Mouse (Mus musculus) liver, embryonic 12.5 days (tissue): ENCODE data around the gene Pask. TPM values are rescaled to one million over a fixed set of nuclear protein-coding genes. Genes with fewer than 3 reads are reported as not detected.

Experiments
- ATAC-seq: fragments of 200-750 bp; cut with Nextera tagmentation; 2 replicates; pipeline ENCODE4 v1.8.0; 2017; ENCODE audit warnings: moderate number of reproducible peaks, mild to moderate bottlenecking, moderate library complexity
- H3K27ac ChIP-seq: fragments of 300-500 bp; sonication (generic); 2 replicates; pipeline ENCODE4 v1.5.1; 2016; ENCODE audit warnings: mild to moderate bottlenecking
- H3K27me3 ChIP-seq: fragments of 300-500 bp; sonication (generic); replicated peaks from 2 replicates; pipeline ENCODE4 v1.6.1; 2016; ENCODE audit warnings: mild to moderate bottlenecking, moderate library complexity
- H3K36me3 ChIP-seq: fragments of 300-500 bp; sonication (generic); 2 replicates; pipeline ENCODE4 v1.6.1; 2016; ENCODE audit warnings: mild to moderate bottlenecking, moderate library complexity
- H3K4me1 ChIP-seq: fragments of 300-500 bp; sonication (generic); 2 replicates; pipeline ENCODE4 v1.6.1; 2016
- H3K4me2 ChIP-seq: fragments of 300-500 bp; sonication (generic); 2 replicates; pipeline ENCODE4 v1.6.1; 2016; ENCODE audit warnings: mild to moderate bottlenecking, moderate library complexity
- H3K4me3 ChIP-seq: fragments of 300-500 bp; sonication (generic); 2 replicates; pipeline ENCODE4 v1.5.1; 2016; ENCODE audit warnings: mild to moderate bottlenecking, moderate library complexity
- H3K9ac ChIP-seq: fragments of 300-500 bp; sonication (generic); 2 replicates; pipeline ENCODE4 v1.6.1; 2016; ENCODE audit warnings: mild to moderate bottlenecking, moderate library complexity
- H3K9me3 ChIP-seq: fragments of 300-500 bp; sonication (generic); replicated peaks from 2 replicates; pipeline ENCODE4 v1.6.1; 2016; ENCODE audit warnings: mild to moderate bottlenecking, moderate library complexity
- WGBS: fragments of 180-500 bp; shearing (Covaris S2); methylation state at CpG from one replicate; pipeline ENCODE4 v1.1.7; 2016; ENCODE audit not compliant: insufficient replicate concordance; 5-methylcytosine and 5-hydroxymethylcytosine counted together
- microRNA-seq: library from miRNA; unstranded; fragments of <30 nt; microRNA quantifications from one replicate; pipeline ENCODE4, GENCODE M21; 2017
- polyA plus RNA-seq: library from polyadenylated mRNA; unstranded; fragments of >200 nt; fragmentation: Nextera tagmentation; extraction: Ambion mirVana; gene quantifications from 2 replicates; pipeline ENCODE4 v1.2.1, GENCODE M21; 2016

Gene Pask
- polyA plus RNA-seq, 1 experiment from 2014 or later = 10.0 TPM

- Histone ChIP-seq H3K27ac (no peak overlapping the region), H3K27me3 (no peaks in the 10 kb centered on the region), H3K9me3 (no peaks in the 10 kb centered on the region), H3K9ac (no peak overlapping the region), H3K4me2 (no peak overlapping the region), H3K36me3 (no peaks in the 10 kb centered on the region), H3K4me1 (no peaks in the 10 kb centered on the region), H3K4me3 (no peak overlapping the region)
- no peak for ATAC-seq
- 58% methylated on average over 6 of the region's 6 CpGs for WGBS
Observed at GRCm38 (mm10) chr1:93275561-93275960, 67.7 kb downstream of the Pask start.

GRCm38 (mm10) chr1:93272409-93272821 is 70.9 kb downstream of the Pask start:
- no peaks in the 10 kb centered on the region for H3K36me3 ChIP-seq
- no peaks in the 10 kb centered on the region for H3K4me1 ChIP-seq
- H3K27ac ChIP-seq = no peak overlapping the region
- no peaks in the 10 kb centered on the region for H3K9me3 ChIP-seq
- H3K4me3 ChIP-seq = no peak overlapping the region
- WGBS = 5% methylated on average over 16 of the region's 16 CpGs
- H3K9ac ChIP-seq = no peak overlapping the region
- no peaks in the 10 kb centered on the region for H3K27me3 ChIP-seq
- no peak for ATAC-seq
- H3K4me2 ChIP-seq = no peak overlapping the region

GRCm38 (mm10) chr1:93271751-93272150 is 71.5 kb downstream of the Pask start:
- Histone ChIP-seq H3K9me3 (no peaks in the 10 kb centered on the region), H3K4me1 (no peaks in the 10 kb centered on the region), H3K27me3 (no peaks in the 10 kb centered on the region), H3K36me3 (no peaks in the 10 kb centered on the region), H3K4me3 (no peak overlapping the region), H3K9ac (no peak overlapping the region), H3K4me2 (no peak overlapping the region), H3K27ac (no peak overlapping the region)
- ATAC-seq = no peak
- WGBS = 45% methylated on average over 6 of the region's 6 CpGs

- H3K36me3 ChIP-seq = no peaks in the 10 kb centered on the region
- H3K27me3 ChIP-seq = no peaks in the 10 kb centered on the region
- no peaks in the 10 kb centered on the region for H3K9me3 ChIP-seq
- no peak overlapping the region for H3K27ac ChIP-seq
- no peak overlapping the region for H3K4me2 ChIP-seq
- 42% methylated on average over 3 of the region's 3 CpGs for WGBS
- no peak overlapping the region for H3K4me3 ChIP-seq
- H3K9ac ChIP-seq = no peak overlapping the region
- H3K4me1 ChIP-seq = no peaks in the 10 kb centered on the region
- ATAC-seq = no peak
Observed at GRCm38 (mm10) chr1:93270516-93271240, 72.6 kb downstream of the Pask start.

- Histone ChIP-seq H3K9ac (no peak overlapping the region), H3K27ac (no peak overlapping the region), H3K9me3 (no peaks in the 10 kb centered on the region), H3K4me3 (no peak overlapping the region), H3K36me3 (no peaks in the 10 kb centered on the region), H3K4me1 (no peaks in the 10 kb centered on the region), H3K27me3 (no peaks in the 10 kb centered on the region), H3K4me2 (no peak overlapping the region)
- no peak for ATAC-seq
- 65% methylated on average over 2 of the region's 2 CpGs for WGBS
Observed at GRCm38 (mm10) chr1:93268246-93268645, 75.0 kb downstream of the Pask start.

- no peak for ATAC-seq
- H3K4me2 ChIP-seq = no peak overlapping the region
- no peaks in the 10 kb centered on the region for H3K27me3 ChIP-seq
- H3K9me3 ChIP-seq = no peaks in the 10 kb centered on the region
- H3K9ac ChIP-seq = no peak overlapping the region
- WGBS = 40% methylated on average over 3 of the region's 3 CpGs
- H3K36me3 ChIP-seq = no peaks in the 10 kb centered on the region
- no peak overlapping the region for H3K27ac ChIP-seq
- no peaks in the 10 kb centered on the region for H3K4me1 ChIP-seq
- no peak overlapping the region for H3K4me3 ChIP-seq
Observed at GRCm38 (mm10) chr1:93267207-93267606, 76.1 kb downstream of the Pask start.

Small RNA genes within 50 kb of the gene (microRNA-seq; reads per million reads assigned to microRNA genes)
- gene Mir6345 (not detected), gene Mir6901 (not detected), gene Mir6902 (not detected)

Other genes with a start within 250 kb of the Pask start
- 0.38 and 0.98 TPM in 2 replicates for gene Kif1a, start 241.5 kb downstream of the Pask start, polyA plus RNA-seq
- 1.7 and 2.2 TPM in 2 replicates for gene Agxt, start 208.2 kb downstream of the Pask start, polyA plus RNA-seq
- not detected in 2 replicates for gene 2310007B03Rik, start 182.5 kb downstream of the Pask start, polyA plus RNA-seq
- gene Crocc2, start 174.8 kb downstream of the Pask start, polyA plus RNA-seq = 0.02 and 0.04 TPM in 2 replicates
- gene Sned1, start 107.6 kb downstream of the Pask start, polyA plus RNA-seq = 0.52 and 1.4 TPM in 2 replicates
- 17.4 and 17.5 TPM in 2 replicates for gene Mterf4, start 37.6 kb downstream of the Pask start, polyA plus RNA-seq
- gene Ppp1r7, start 628 bp downstream of the Pask start, polyA plus RNA-seq = 58.6 and 59.6 TPM in 2 replicates
- gene Ano7, start 30.4 kb upstream of the Pask start, polyA plus RNA-seq = 0.11 and 0.39 TPM in 2 replicates
- 88.7 and 92.8 TPM in 2 replicates for gene Hdlbp, start 135.3 kb upstream of the Pask start, polyA plus RNA-seq
- 1.2 and 1.5 TPM in 2 replicates for gene Farp2, start 168.6 kb upstream of the Pask start, polyA plus RNA-seq